In the genomic region with DNA sequence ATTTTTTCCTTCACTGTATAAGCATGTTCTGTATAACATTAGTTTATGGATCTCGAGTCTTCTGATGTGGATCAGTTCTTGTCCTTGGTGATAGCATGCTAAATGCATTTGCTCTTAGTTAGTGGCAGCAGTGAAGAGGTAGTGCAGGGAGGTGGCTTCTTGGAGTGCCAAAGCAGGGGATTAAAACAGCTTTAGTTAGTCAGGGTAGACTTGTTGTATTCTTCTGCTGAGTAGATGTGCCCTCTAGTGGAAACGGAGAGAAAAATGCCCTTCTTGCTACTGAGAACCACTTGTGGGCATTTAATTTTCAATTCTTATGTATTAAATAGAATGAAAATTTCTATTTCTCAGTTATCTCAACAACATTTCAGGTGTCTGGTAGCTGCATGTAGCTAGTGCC, we compare ENCODE assay signal across 9 mouse cellular contexts. TPM values are rescaled to one million over a fixed set of nuclear protein-coding genes. Genes with fewer than 3 reads are reported as not detected.
A peak's percentile ranks its signal among the peaks of the same experiment; 100 is the strongest.
DNase-seq lines count a peak whose midpoint lies in the region; ATAC-seq and TF ChIP-seq lines count a peak whose summit lies in the region.
"Had no signal": no experiment of that assay in that cellular context is flagged by ENCODE, and none has a peak within 500 bp of the region (broad histone marks: within the 10 kb centered on the region; RNA-seq: fewer than 3 reads in every experiment).

No protein-coding gene starts in this region.

- H3K27me3 ChIP-seq in heart, embryonic 12.5 days (replicated peaks) = no peaks in the 10 kb centered on the region
- H3K27me3 ChIP-seq in lung, postnatal 0 days (replicated peaks; ENCODE audit: insufficient read depth, low read length) = no peaks in the 10 kb centered on the region

- no peak overlapping the region for H3K9ac ChIP-seq in heart, embryonic 12.5 days
- H3K9ac ChIP-seq in lung, postnatal 0 days (replicated peaks; ENCODE audit: low read depth) = no peak overlapping the region

- TF ChIP-seq EP300 in lung, postnatal 0 days (IDR thresholded peaks at IDR 0.05) = no peak

- ATAC-seq in heart, embryonic 12.5 days (ENCODE audit: insufficient number of reproducible peaks, low FRiP score) = no peak
- no peak for ATAC-seq in lung, postnatal 0 days

- H3K27ac ChIP-seq in heart, embryonic 12.5 days (ENCODE audit: poor library complexity, severe bottlenecking) = no peak overlapping the region
- no peak overlapping the region for H3K27ac ChIP-seq in lung, postnatal 0 days (ENCODE audit: low read length)

- peak; percentile 56 for TF ChIP-seq CTCF in lung, postnatal 0 days (IDR thresholded peaks at IDR 0.05)

- DNase-seq in heart, adult 8-10 months (ENCODE audit: low spot score) = peak; percentile 6
- DNase-seq in lung, postnatal 0 days (ENCODE audit: low spot score) = peak; percentile 48
- no peak for DNase-seq in lung, postnatal 14 days
- DNase-seq in R1 (ENCODE audit: low read depth, low spot score) = peak; percentile 44
- peak; percentile 33 for DNase-seq in naive thymus-derived CD4-positive, alpha-beta T cell, adult 2 months (ENCODE audit: low read depth)
- DNase-seq in gastrocnemius, postnatal 36 days = no peak
- no peak for DNase-seq in testis, postnatal 14 days (ENCODE audit: low spot score)

- H3K4me1 ChIP-seq in heart, embryonic 12.5 days (replicated peaks) = no peaks in the 10 kb centered on the region
- no peaks in the 10 kb centered on the region for H3K4me1 ChIP-seq in lung, postnatal 0 days (ENCODE audit: insufficient read depth, low read depth, low read length)

- H3K9me3 ChIP-seq in heart, embryonic 12.5 days (replicated peaks) = no peaks in the 10 kb centered on the region
- no peaks in the 10 kb centered on the region for H3K9me3 ChIP-seq in lung, postnatal 0 days (ENCODE audit: low read length)

- intact Hi-C loops in gastrocnemius, postnatal 36 days (cut with DNase I) = loop anchor here (10.0 kb wide), 1 partner anchor 88 kb away; no protein-coding TSS in a partner anchor

- no peak overlapping the region for H3K4me3 ChIP-seq in heart, embryonic 12.5 days
- no peak overlapping the region for H3K4me3 ChIP-seq in lung, postnatal 0 days (ENCODE audit: low read depth, low read length)
- H3K4me3 ChIP-seq: myocyte had no signal

- WGBS in heart, embryonic 12.5 days = 29% methylated on average over 2 of the region's 2 CpGs
- 22% methylated on average over 2 of the region's 2 CpGs for WGBS in lung, postnatal 0 days

- no peak overlapping the region for H3K4me2 ChIP-seq in heart, embryonic 12.5 days
- H3K4me2 ChIP-seq in lung, postnatal 0 days (replicated peaks; ENCODE audit: low read depth, low read length) = no peak overlapping the region

- H3K36me3 ChIP-seq in heart, embryonic 12.5 days = no peaks in the 10 kb centered on the region
- no peaks in the 10 kb centered on the region for H3K36me3 ChIP-seq in lung, postnatal 0 days (ENCODE audit: insufficient read depth, low read length)

RNA-seq across cellular contexts. Expression of a gene that starts 36.5 kb away (rescaled TPM):
- not detected for total RNA-seq in heart, adult 8-10 months (2022)
- 6.5 and 7.4 TPM in 2 replicates for polyA plus RNA-seq in heart, embryonic 12.5 days (2016; fragmentation: Nextera tagmentation; extraction: Ambion mirVana)
- 9.6 and 11.4 TPM in 2 replicates for polyA plus RNA-seq in lung, postnatal 0 days (2015; fragmentation: Nextera tagmentation; extraction: Ambion mirVana)
- not detected for total RNA-seq in gastrocnemius, postnatal 36 days (2021)

RNA-seq across cellular contexts. Expression of a gene that starts 45.7 kb away (rescaled TPM):
- under 1 TPM in 2 of 4 experiments, not detected in 2; 0.56 to 0.97 TPM for total RNA-seq in heart, adult 8-10 months (2022)
- polyA plus RNA-seq in heart, embryonic 12.5 days (2016; fragmentation: Nextera tagmentation; extraction: Ambion mirVana) = 0.27 TPM in 1 of 2 replicates, not detected in the other
- polyA plus RNA-seq in lung, postnatal 0 days (2015; fragmentation: Nextera tagmentation; extraction: Ambion mirVana) = 2.1 and 2.2 TPM in 2 replicates
- not detected for total RNA-seq in gastrocnemius, postnatal 36 days (2021)

Comparison
In these comparisons a context has a peak if more than half of its experiments do, and no peak if none do; other contexts are left out.
1. DNase-seq: peak in heart, adult 8-10 months (single experiment), lung, postnatal 0 days (single experiment), R1 (single experiment) and naive thymus-derived CD4-positive, alpha-beta T cell, adult 2 months (single experiment); none in lung, postnatal 14 days (single experiment), gastrocnemius, postnatal 36 days (0 of 2) and testis, postnatal 14 days (single experiment).